Mouse (Mus musculus) Patski (cell line): ENCODE data around the gene N4bp2. TPM values are rescaled to one million over a fixed set of nuclear protein-coding genes. Genes with fewer than 3 reads are reported as not detected.
A peak's percentile ranks its signal among the peaks of the same experiment; 100 is the strongest.
"Not testable (repeated sequence)": the region's sequence is repeated elsewhere in the genome, so short reads cannot be mapped to it uniquely, and the experiment has no call there.

Experiments
- ATAC-seq: fragments of 100-300 bp; one replicate; pipeline ENCODE4 v1.8.0; 2021
- CTCF ChIA-PET: fragments of 350-600 bp; sonication (Branson Sonifier 250); formaldehyde crosslinking; loops from one replicate; lab custom pipeline; 2022; ENCODE audit warnings: inconsistent platforms; lab: Charles Lee
- POLR2A ChIA-PET: fragments of 350-600 bp; sonication (Branson Sonifier 250); formaldehyde crosslinking; loops from one replicate; lab custom pipeline; 2022; ENCODE audit warnings: antibody characterized with exemption, inconsistent platforms; lab: Charles Lee
- DNase-seq: peaks from one replicate; pipeline ENCODE4 v3.0.0-alpha.2; 2011; ENCODE audit warnings: low read depth, low spot score
- H3K27me3 ChIP-seq: fragments of 371-371 bp; one replicate; pipeline ENCODE4 v1.5.1; 2021
- CTCF ChIP-seq: fragments of 100-300 bp; IDR thresholded peaks from one replicate; pipeline ENCODE4 v1.5.1; 2021
- in situ Hi-C: fragments of 300-500 bp; cut with MboI; formaldehyde crosslinking; loops from 3 replicates; pipeline ENCODE4 v1.11.1; 2018; ENCODE audit warnings: low pct_unique_long_range_greater_than_20kb, mixed read lengths
- polyA plus RNA-seq: library from polyadenylated mRNA; unstranded; gene quantifications from one replicate; pipeline ENCODE4 v1.2.3, GENCODE M21; 2021

Gene N4bp2
- polyA plus RNA-seq, result 9.8 TPM

GRCm38 (mm10) chr5:65763088-65763915 is at the start of gene N4bp2:
N4bp2 (plus strand) TSS chr5:65763521.
- ChIA-PET POLR2A (interaction anchor here (0.8 to 0.9 kb wide), 2 partner anchors 40 to 52 kb away, joined by 3 read pairs; no protein-coding TSS in a partner anchor), CTCF (interaction anchor here (0.8 kb wide), 1 partner anchor 175 kb away, joined by 3 read pairs; no protein-coding TSS in a partner anchor)
- no peaks in the 10 kb centered on the region for H3K27me3 ChIP-seq
- no peak for TF ChIP-seq CTCF
- DNase-seq, result peak; percentile 47
- in situ Hi-C loops, result no loop called here
- ATAC-seq, result peak; percentile 26

GRCm38 (mm10) chr5:65715084-65715483 is 48.2 kb upstream of the N4bp2 start:
- TF ChIP-seq CTCF, result no peak
- in situ Hi-C loops, result no loop called here
- H3K27me3 ChIP-seq, result no peaks in the 10 kb centered on the region
- POLR2A ChIA-PET, result no interaction called here
- DNase-seq (no peak), ATAC-seq (no peak)
- CTCF ChIA-PET, result no interaction called here

- no peaks in the 10 kb centered on the region for H3K27me3 ChIP-seq
- ATAC-seq (no peak), DNase-seq (no peak)
- ChIA-PET CTCF (interaction anchor here (1.1 kb wide), 1 partner anchor 10 kb away, joined by 3 read pairs; no protein-coding TSS in a partner anchor), POLR2A (no interaction called here)
- TF ChIP-seq CTCF, result no peak
- in situ Hi-C loops, result no loop called here
Observed at GRCm38 (mm10) chr5:65717063-65717902, 46.0 kb upstream of the N4bp2 start.

GRCm38 (mm10) chr5:65717903-65718211 is 45.5 kb upstream of the N4bp2 start:
- CTCF ChIA-PET, result interaction anchor here (1.1 kb wide), 1 partner anchor 10 kb away, joined by 3 read pairs; no protein-coding TSS in a partner anchor
- POLR2A ChIA-PET, ATAC-seq, DNase-seq, H3K27me3 ChIP-seq, in situ Hi-C loops: not testable (repeated sequence)

DNA sequence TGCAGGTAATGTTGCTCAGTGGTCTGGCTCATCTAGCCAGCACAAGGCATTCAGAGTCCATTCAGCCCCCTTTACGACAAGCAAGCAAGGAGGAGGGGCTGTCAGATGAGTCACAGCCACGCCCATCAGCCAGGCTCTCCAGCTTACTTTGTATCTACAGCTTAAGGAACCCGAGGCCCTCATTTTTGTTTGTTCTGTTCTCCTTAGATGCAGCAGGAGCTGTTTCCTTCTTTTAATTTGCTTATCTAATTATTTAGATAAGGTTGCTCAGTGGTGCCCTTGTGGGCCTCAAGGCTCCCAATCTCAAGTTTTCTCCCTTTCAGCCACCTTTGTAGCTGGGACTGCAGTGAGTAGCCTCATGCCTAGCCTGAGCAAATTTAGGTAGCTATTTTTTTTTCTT is 45.0 kb upstream of the N4bp2 start:
- no peak for TF ChIP-seq CTCF
- ChIA-PET POLR2A (interaction anchor here (0.6 kb wide), 1 partner anchor 30 kb away, joined by 3 read pairs; no protein-coding TSS in a partner anchor), CTCF (no interaction called here)
- in situ Hi-C loops, result no loop called here
- no peaks in the 10 kb centered on the region for H3K27me3 ChIP-seq
- no peak for ATAC-seq
- DNase-seq, result no peak

GRCm38 (mm10) chr5:65724311-65725054 is 38.8 kb upstream of the N4bp2 start:
- in situ Hi-C loops, result no loop called here
- ATAC-seq, result no peak
- ChIA-PET CTCF (interaction anchor here (0.6 to 1.2 kb wide), 2 partner anchors 9 to 11 kb away, joined by 3 read pairs; no protein-coding TSS in a partner anchor), POLR2A (no interaction called here)
- no peak for TF ChIP-seq CTCF
- no peak for DNase-seq
- H3K27me3 ChIP-seq, result no peaks in the 10 kb centered on the region

GRCm38 (mm10) chr5:65731173-65732007 is 31.9 kb upstream of the N4bp2 start:
- POLR2A ChIA-PET, result no interaction called here
- no peak for DNase-seq
- CTCF ChIA-PET, result no interaction called here
- no peak for TF ChIP-seq CTCF
- H3K27me3 ChIP-seq, result no peaks in the 10 kb centered on the region
- ATAC-seq, result no peak
- in situ Hi-C loops, result no loop called here

GRCm38 (mm10) chr5:65735601-65736000 is 27.7 kb upstream of the N4bp2 start:
- no peak for ATAC-seq
- no peaks in the 10 kb centered on the region for H3K27me3 ChIP-seq
- in situ Hi-C loops, result no loop called here
- no peak for TF ChIP-seq CTCF
- POLR2A ChIA-PET, result no interaction called here
- no peak for DNase-seq
- CTCF ChIA-PET, result no interaction called here

- no peak for ATAC-seq
- ChIA-PET POLR2A (no interaction called here), CTCF (no interaction called here)
- in situ Hi-C loops, result no loop called here
- DNase-seq, result no peak
- TF ChIP-seq CTCF, result no peak
- no peaks in the 10 kb centered on the region for H3K27me3 ChIP-seq
Observed at GRCm38 (mm10) chr5:65739366-65739765, 24.0 kb upstream of the N4bp2 start.
